Mouse (Mus musculus): ENCODE measurements around the gene Mlycd.

- TF ChIP-seq MAFK (IDR thresholded peaks at IDR 0.05; ENCODE audit: insufficient read depth, low read depth, low read length) (no peak), CHD2 (IDR thresholded peaks at IDR 0.05; ENCODE audit: low read depth, low read length) (no peak), ZC3H11A (IDR thresholded peaks at IDR 0.05; ENCODE audit: borderline replicate concordance, low read depth, low read length) (no peak)
Observed at GRCm38 (mm10) chr8:119425533-119425932, 30.9 kb downstream of the Mlycd start.
